Mouse (Mus musculus): ENCODE results near the gene Slc2a5.

Gene Slc2a5

GRCm38 (mm10) chr4:150105671-150106070 is 13.4 kb upstream of the Slc2a5 start:
- no peak for DNase-seq (ENCODE audit: low spot score)

GRCm38 (mm10) chr4:150106637-150107036 is 12.4 kb upstream of the Slc2a5 start:
- DNase-seq (ENCODE audit: low spot score), result no peak

- no peak for DNase-seq (ENCODE audit: low spot score)
Measured at GRCm38 (mm10) chr4:150109636-150110035, 9.4 kb upstream of the Slc2a5 start.

- DNase-seq (ENCODE audit: low spot score), result no peak
Measured at GRCm38 (mm10) chr4:150110373-150110772, 8.7 kb upstream of the Slc2a5 start.

GRCm38 (mm10) chr4:150112867-150113266 is 6.2 kb upstream of the Slc2a5 start:
- peak; percentile 56 for DNase-seq (ENCODE audit: low spot score)

GRCm38 (mm10) chr4:150114505-150115061 is 4.5 kb upstream of the Slc2a5 start:
- no peak for DNase-seq (ENCODE audit: low spot score)

- peak; percentile 28 for DNase-seq (ENCODE audit: low spot score)
Measured at GRCm38 (mm10) chr4:150117311-150117710, 1.8 kb upstream of the Slc2a5 start.

GRCm38 (mm10) chr4:150118163-150118562 is 920 bp upstream of the Slc2a5 start:
- no peak for DNase-seq (ENCODE audit: low spot score)

- DNase-seq (ENCODE audit: low spot score), result no peak
Measured at GRCm38 (mm10) chr4:150119640-150120039, 557 bp downstream of the Slc2a5 start.

- no peak for DNase-seq (ENCODE audit: low spot score)
Measured at GRCm38 (mm10) chr4:150120173-150120833, 1.2 kb downstream of the Slc2a5 start.

- DNase-seq (ENCODE audit: low spot score), result no peak
Measured at GRCm38 (mm10) chr4:150121430-150121829, 2.3 kb downstream of the Slc2a5 start.

GRCm38 (mm10) chr4:150122476-150122875 is 3.4 kb downstream of the Slc2a5 start:
- no peak for DNase-seq (ENCODE audit: low spot score)

- no peak for DNase-seq (ENCODE audit: low spot score)
Measured at GRCm38 (mm10) chr4:150126373-150126772, 7.3 kb downstream of the Slc2a5 start.

GRCm38 (mm10) chr4:150127894-150128293 is 8.8 kb downstream of the Slc2a5 start:
- no peak for DNase-seq (ENCODE audit: low spot score)

- no peak for DNase-seq (ENCODE audit: low spot score)
Measured at GRCm38 (mm10) chr4:150128571-150128970, 9.5 kb downstream of the Slc2a5 start.

GRCm38 (mm10) chr4:150130661-150131060 is 11.6 kb downstream of the Slc2a5 start:
- no peak for DNase-seq (ENCODE audit: low spot score)

- no peak for DNase-seq (ENCODE audit: low spot score)
Measured at GRCm38 (mm10) chr4:150132692-150133271, 13.7 kb downstream of the Slc2a5 start.

- no peak for DNase-seq (ENCODE audit: low spot score)
Measured at GRCm38 (mm10) chr4:150135254-150135653, 16.2 kb downstream of the Slc2a5 start.

- DNase-seq (ENCODE audit: low spot score), result peak; percentile 54
Measured at GRCm38 (mm10) chr4:150136693-150137092, 17.6 kb downstream of the Slc2a5 start.

GRCm38 (mm10) chr4:150137368-150138083 is 18.4 kb downstream of the Slc2a5 start:
- DNase-seq (ENCODE audit: low spot score), result no peak

GRCm38 (mm10) chr4:150138084-150138543 is 19.0 kb downstream of the Slc2a5 start:
- peak; percentile 37 for DNase-seq (ENCODE audit: low spot score)

GRCm38 (mm10) chr4:150139090-150139489 is 20.0 kb downstream of the Slc2a5 start:
- DNase-seq (ENCODE audit: low spot score), result no peak

- DNase-seq (ENCODE audit: low spot score), result no peak
Measured at GRCm38 (mm10) chr4:150140346-150140745, 21.3 kb downstream of the Slc2a5 start.
